Mouse (Mus musculus) lung, postnatal 25 days (tissue): ENCODE data around the gene Hist1h1t.
"Not testable (repeated sequence)": the region's sequence is repeated elsewhere in the genome, so short reads cannot be mapped to it uniquely, and the experiment has no call there.

Experiments used
- DNase-seq: peaks from one replicate; pipeline ENCODE4 v3.0.0; 2022; ENCODE audit warnings: low spot score

The Hist1h1t gene

GRCm38 (mm10) chr13:23699767-23700166 is 4.2 kb downstream of the Hist1h1t start:
- DNase-seq = no peak

GRCm38 (mm10) chr13:23700786-23701520 is 5.3 kb downstream of the Hist1h1t start:
- peak; percentile 82 for DNase-seq

GRCm38 (mm10) chr13:23702220-23702619 is 6.6 kb downstream of the Hist1h1t start:
- DNase-seq = no peak

GRCm38 (mm10) chr13:23702801-23703200 is 7.2 kb downstream of the Hist1h1t start:
- not testable (repeated sequence) for DNase-seq

- no peak for DNase-seq
Measured at GRCm38 (mm10) chr13:23705751-23706356, 10.2 kb downstream of the Hist1h1t start.

- no peak for DNase-seq
Measured at GRCm38 (mm10) chr13:23706771-23707170, 11.2 kb downstream of the Hist1h1t start.

- DNase-seq = no peak
Measured at GRCm38 (mm10) chr13:23708041-23708440, 12.4 kb downstream of the Hist1h1t start.

GRCm38 (mm10) chr13:23708654-23709053 is 13.0 kb downstream of the Hist1h1t start:
- no peak for DNase-seq

GRCm38 (mm10) chr13:23709714-23710373 is 14.2 kb downstream of the Hist1h1t start:
- DNase-seq = no peak

- DNase-seq = peak; percentile 63
Measured at GRCm38 (mm10) chr13:23710374-23711089, 14.9 kb downstream of the Hist1h1t start, which contains the start of gene Hfe. Hfe (minus strand) TSS chr13:23710854.

- DNase-seq = no peak
Measured at GRCm38 (mm10) chr13:23716261-23717042, 20.8 kb downstream of the Hist1h1t start.

GRCm38 (mm10) chr13:23717176-23717575 is 21.6 kb downstream of the Hist1h1t start:
- DNase-seq = no peak

GRCm38 (mm10) chr13:23717593-23718245 is 22.1 kb downstream of the Hist1h1t start:
- DNase-seq = not testable (repeated sequence)

GRCm38 (mm10) chr13:23724239-23724638 is 28.6 kb downstream of the Hist1h1t start:
- DNase-seq = no peak

- no peak for DNase-seq
Measured at GRCm38 (mm10) chr13:23725213-23725612, 29.6 kb downstream of the Hist1h1t start.

- DNase-seq = no peak
Measured at GRCm38 (mm10) chr13:23728472-23729191, 33.0 kb downstream of the Hist1h1t start.

GRCm38 (mm10) chr13:23729192-23729525 is 33.5 kb downstream of the Hist1h1t start:
- no peak for DNase-seq

- no peak for DNase-seq
Measured at GRCm38 (mm10) chr13:23729706-23730105, 34.1 kb downstream of the Hist1h1t start.

GRCm38 (mm10) chr13:23730479-23730878 is 34.9 kb downstream of the Hist1h1t start:
- DNase-seq = peak; percentile 73

- peak; percentile 48 for DNase-seq
Measured at GRCm38 (mm10) chr13:23732156-23732804, 36.7 kb downstream of the Hist1h1t start.
